Mouse (Mus musculus): ENCODE results near the gene Kalrn.

DNA sequence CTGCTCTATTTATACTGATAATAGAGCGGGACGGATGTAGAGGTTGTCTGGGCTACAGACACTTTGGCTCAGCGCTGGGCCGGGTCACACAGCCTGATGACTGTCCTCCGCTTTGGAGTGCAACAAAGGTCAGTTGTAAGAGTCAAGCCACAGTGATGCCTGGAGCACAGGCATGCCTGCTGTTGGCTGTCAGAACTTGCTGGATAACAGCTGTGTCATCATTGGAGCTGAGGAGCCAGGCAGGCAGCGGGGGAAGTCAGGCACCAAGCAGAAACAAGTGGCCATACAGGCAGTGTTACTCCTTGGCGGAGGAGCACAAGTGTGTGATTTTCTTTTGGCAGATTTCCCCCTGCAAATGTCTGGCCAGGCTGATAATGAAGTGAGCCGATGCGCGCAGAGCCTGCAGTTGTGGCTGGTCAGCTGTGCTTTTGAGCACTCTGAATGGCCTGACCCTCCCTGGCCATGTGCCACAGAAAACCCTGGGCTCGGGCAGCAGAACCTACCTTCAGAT is 632.0 kb downstream of the Kalrn start:
- no peak for TF ChIP-seq GATA1 (IDR thresholded peaks at IDR 0.05; ENCODE audit: borderline replicate concordance, low read length)
- no peak for TF ChIP-seq FLI1 (IDR thresholded peaks at IDR 0.05; ENCODE audit: low read length)

Measured in megakaryocyte, embryonic 14.5 days (primary cell).